Mouse (Mus musculus) testis, adult 2 months (tissue): ENCODE results near the gene Ugt1a2.

Source experiments
- CTCF ChIP-seq: fragments of 200-500 bp; IDR thresholded peaks from 2 replicates; pipeline ENCODE4 v1.5.1; 2012; ENCODE audit warnings: low read depth, mild to moderate bottlenecking, inconsistent platforms, low read length, moderate library complexity; ENCODE audit not compliant: control insufficient read depth, insufficient read depth, insufficient replicate concordance
- POLR2A ChIP-seq: fragments of 200-500 bp; IDR thresholded peaks from 2 replicates; pipeline ENCODE4 v1.6.1; 2012; ENCODE audit warnings: low read depth, mild to moderate bottlenecking, inconsistent platforms, low read length, moderate library complexity; ENCODE audit not compliant: control insufficient read depth

- TF ChIP-seq CTCF (no peak), POLR2A (no peak)
Measured at GRCm38 (mm10) chr1:88229566-88229965, 29.2 kb downstream of the Ugt1a2 start.
